Mouse (Mus musculus) heart, embryonic 11.5 days (tissue): ENCODE results near the gene Trim16. TPM values are rescaled to one million over a fixed set of nuclear protein-coding genes. Genes with fewer than 3 reads are reported as not detected.
A peak's percentile ranks its signal among the peaks of the same experiment; 100 is the strongest.

Source experiments
- ATAC-seq: fragments of 200-750 bp; cut with Nextera tagmentation; replicated peaks from 2 replicates; pipeline ENCODE4 v1.8.0; 2017; ENCODE audit warnings: moderate library complexity; ENCODE audit not compliant: insufficient number of reproducible peaks, low FRiP score, low TSS enrichment
- H3K27ac ChIP-seq: fragments of 300-500 bp; sonication (generic); 2 replicates; pipeline ENCODE4 v1.5.1; 2014; ENCODE audit warnings: mild to moderate bottlenecking, low read depth, low read length
- H3K27me3 ChIP-seq: fragments of 300-500 bp; sonication (generic); 2 replicates; pipeline ENCODE4 v1.6.1; 2014; ENCODE audit warnings: mild to moderate bottlenecking, low read length, mixed read lengths; ENCODE audit not compliant: control insufficient read depth, insufficient read depth
- H3K36me3 ChIP-seq: fragments of 300-500 bp; sonication (generic); 2 replicates; pipeline ENCODE4 v1.6.1; 2014; ENCODE audit warnings: mild to moderate bottlenecking, low read length, moderate library complexity, mixed read lengths; ENCODE audit not compliant: control insufficient read depth, insufficient read depth
- H3K4me1 ChIP-seq: fragments of 300-500 bp; sonication (generic); 2 replicates; pipeline ENCODE4 v1.6.1; 2014; ENCODE audit warnings: low read length; ENCODE audit not compliant: control insufficient read depth, insufficient read depth
- H3K4me2 ChIP-seq: fragments of 300-500 bp; sonication (generic); 2 replicates; pipeline ENCODE4 v1.6.1; 2014; ENCODE audit warnings: mild to moderate bottlenecking, moderate library complexity
- H3K4me3 ChIP-seq: fragments of 300-500 bp; sonication (generic); 2 replicates; pipeline ENCODE4 v1.5.1; 2014; ENCODE audit warnings: low read depth, low read length
- H3K9ac ChIP-seq: fragments of 300-500 bp; sonication (generic); 2 replicates; pipeline ENCODE4 v1.6.1; 2014; ENCODE audit warnings: mild to moderate bottlenecking, low read depth, low read length, moderate library complexity
- H3K9me3 ChIP-seq: fragments of 300-500 bp; sonication (generic); replicated peaks from 2 replicates; pipeline ENCODE4 v1.6.1; 2016; ENCODE audit warnings: low read length; ENCODE audit not compliant: control insufficient read depth
- WGBS: fragments of 180-500 bp; shearing (Covaris S2); extraction: QIAGEN DNeasy Blood & Tissue Kit; methylation state at CpG from one replicate; pipeline ENCODE4 v1.1.7; 2014; ENCODE audit not compliant: insufficient replicate concordance; 5-methylcytosine and 5-hydroxymethylcytosine counted together
- polyA plus RNA-seq: library from polyadenylated mRNA; unstranded; fragments of >200 nt; fragmentation: Nextera tagmentation; extraction: Ambion mirVana; gene quantifications from 2 replicates; pipeline ENCODE4 v1.2.1, GENCODE M21; 2014

Trim16 gene
- 3.9 and 5.4 TPM in 2 replicates for polyA plus RNA-seq

DNA sequence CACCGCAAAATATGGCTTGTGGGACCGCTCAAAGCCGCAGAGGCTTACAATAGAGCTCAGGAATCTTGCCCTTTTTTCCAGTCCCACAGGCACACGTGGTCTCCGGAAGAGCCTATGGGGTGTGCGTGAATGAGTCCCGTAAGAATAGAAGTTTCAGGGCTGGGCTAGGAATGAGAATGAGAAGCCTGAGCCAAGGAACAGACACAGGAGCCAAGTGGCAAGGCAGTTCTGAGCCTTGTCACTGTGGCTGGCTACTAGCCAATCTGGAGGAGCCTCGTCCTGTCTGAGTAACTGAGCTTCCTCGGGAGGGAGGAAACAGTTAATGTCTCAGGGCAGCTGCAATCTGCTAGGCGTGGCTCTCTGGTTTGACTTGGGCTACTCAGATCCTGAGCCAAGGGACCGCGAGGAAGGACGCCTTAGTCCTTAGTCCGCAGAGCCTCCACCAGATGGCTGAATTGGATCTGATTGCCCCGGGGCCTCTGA lies at the start of gene Trim16:
Trim16 (plus strand) TSS at position 173 of the 483 bp plus-strand sequence.
- peak within 1 kb of the TSS; percentile 68 for H3K4me2 ChIP-seq
- H3K27ac ChIP-seq, result peak within 1 kb of the TSS; percentile 31
- WGBS, result 12% methylated on average over 15 of the region's 15 CpGs
- no peaks in the 10 kb centered on the region for H3K9me3 ChIP-seq
- no peaks in the 10 kb centered on the region for H3K36me3 ChIP-seq
- H3K4me3 ChIP-seq, result peak within 1 kb of the TSS; percentile 48
- ATAC-seq, result peak; percentile 52
- H3K4me1 ChIP-seq, result peaks cover 10% of the 10 kb centered on the region; the same call in 1 of the 2 replicates
- peak within 1 kb of the TSS; percentile 62 for H3K9ac ChIP-seq
- H3K27me3 ChIP-seq, result no peaks in the 10 kb centered on the region

DNA sequence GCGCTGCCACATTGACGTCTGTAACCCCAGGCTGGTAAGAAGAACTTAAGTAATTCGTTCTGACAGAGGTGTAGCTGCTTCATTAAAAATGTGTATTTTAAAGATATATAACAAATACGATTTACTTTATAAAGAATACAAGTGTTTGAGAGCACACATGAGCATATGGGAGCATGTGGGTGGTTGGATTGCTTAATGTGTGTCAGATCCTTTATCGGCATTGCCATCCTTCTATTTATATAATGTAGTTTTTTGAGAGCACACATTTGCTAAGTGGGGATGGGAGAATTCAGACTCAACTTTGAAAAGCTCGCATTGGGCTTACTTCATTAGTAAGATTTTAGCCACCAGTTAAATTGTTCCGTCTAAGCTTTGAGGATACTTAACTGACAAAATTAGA lies 43.5 kb upstream of the Trim16 start:
- no peak overlapping the region for H3K4me2 ChIP-seq
- H3K27ac ChIP-seq, result no peak overlapping the region
- no peaks in the 10 kb centered on the region for H3K4me1 ChIP-seq
- ATAC-seq, result no peak
- WGBS, result 85% methylated on average over 7 of the region's 7 CpGs
- no peak overlapping the region for H3K4me3 ChIP-seq
- peaks cover 29% of the 10 kb centered on the region for H3K36me3 ChIP-seq
- no peak overlapping the region for H3K9ac ChIP-seq
- peaks cover 28% of the 10 kb centered on the region for H3K9me3 ChIP-seq
- no peaks in the 10 kb centered on the region for H3K27me3 ChIP-seq

GRCm38 (mm10) chr11:62788935-62789616 lies 31.0 kb upstream of the Trim16 start, which contains the start of gene Zfp286:
TSS of gene Zfp286 (minus strand) at chr11:62789462.
- H3K9me3 ChIP-seq, result no peaks in the 10 kb centered on the region
- H3K27me3 ChIP-seq, result no peaks in the 10 kb centered on the region
- peak within 1 kb of the TSS; percentile 76 for H3K4me2 ChIP-seq
- WGBS, result 7% methylated on average over 34 of the region's 34 CpGs
- peak within 1 kb of the TSS; percentile 60 for H3K4me3 ChIP-seq
- peaks cover 2% of the 10 kb centered on the region; the same call in 1 of the 2 replicates for H3K4me1 ChIP-seq
- peak within 1 kb of the TSS; percentile 76 for H3K9ac ChIP-seq
- ATAC-seq, result peak; percentile 79
- peaks cover 6% of the 10 kb centered on the region; the same call in 1 of the 2 replicates for H3K36me3 ChIP-seq
- H3K27ac ChIP-seq, result no peak within 1 kb of the TSS

- no peak for ATAC-seq
- Histone ChIP-seq H3K4me2 (peak overlapping the region; percentile 76), H3K27ac (no peak overlapping the region), H3K9me3 (no peaks in the 10 kb centered on the region), H3K27me3 (no peaks in the 10 kb centered on the region), H3K4me1 (peaks cover 2% of the 10 kb centered on the region; the same call in 1 of the 2 replicates), H3K9ac (peak overlapping the region; percentile 76), H3K36me3 (peaks cover 1% of the 10 kb centered on the region; the same call in 1 of the 2 replicates), H3K4me3 (peak overlapping the region; percentile 60)
- 57% methylated on average over 3 of the region's 3 CpGs for whole genome bisulfite sequencing
Observed at GRCm38 (mm10) chr11:62789617-62789936, 30.5 kb upstream of the Trim16 start.

DNA sequence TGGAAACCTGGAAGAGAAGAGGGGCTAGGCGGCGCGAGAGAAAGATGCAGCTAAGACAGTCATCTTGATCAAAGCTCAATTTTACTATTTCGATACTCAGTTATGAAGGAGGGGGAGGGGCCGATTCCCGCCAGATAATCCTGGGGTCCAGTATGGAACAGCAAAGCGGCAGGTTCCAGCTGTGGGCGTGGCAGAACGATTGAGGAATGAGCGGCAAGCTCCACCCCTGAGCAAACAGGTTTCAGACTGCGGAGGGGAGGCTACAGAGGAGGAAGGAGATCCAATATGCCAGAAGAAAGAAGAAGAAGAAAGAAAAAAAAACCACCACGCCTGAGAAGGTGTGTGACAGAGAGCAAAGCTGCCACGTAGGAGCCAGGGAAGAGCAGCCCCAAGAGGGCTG lies 15.9 kb upstream of the Trim16 start:
- Histone ChIP-seq H3K4me2 (no peak overlapping the region), H3K9me3 (no peaks in the 10 kb centered on the region), H3K9ac (no peak overlapping the region), H3K27ac (no peak overlapping the region), H3K27me3 (no peaks in the 10 kb centered on the region), H3K4me3 (no peak overlapping the region), H3K36me3 (no peaks in the 10 kb centered on the region), H3K4me1 (no peaks in the 10 kb centered on the region)
- ATAC-seq, result no peak
- 45% methylated on average over 13 of the region's 13 CpGs for WGBS

GRCm38 (mm10) chr11:62807965-62808364 lies 12.1 kb upstream of the Trim16 start:
- H3K9ac ChIP-seq, result no peak overlapping the region
- no peaks in the 10 kb centered on the region for H3K9me3 ChIP-seq
- H3K27me3 ChIP-seq, result no peaks in the 10 kb centered on the region
- H3K4me2 ChIP-seq, result no peak overlapping the region
- H3K36me3 ChIP-seq, result no peaks in the 10 kb centered on the region
- H3K4me3 ChIP-seq, result no peak overlapping the region
- no peak overlapping the region for H3K27ac ChIP-seq
- H3K4me1 ChIP-seq, result no peaks in the 10 kb centered on the region
- ATAC-seq, result no peak
- WGBS, result 72% methylated on average over 2 of the region's 2 CpGs

DNA sequence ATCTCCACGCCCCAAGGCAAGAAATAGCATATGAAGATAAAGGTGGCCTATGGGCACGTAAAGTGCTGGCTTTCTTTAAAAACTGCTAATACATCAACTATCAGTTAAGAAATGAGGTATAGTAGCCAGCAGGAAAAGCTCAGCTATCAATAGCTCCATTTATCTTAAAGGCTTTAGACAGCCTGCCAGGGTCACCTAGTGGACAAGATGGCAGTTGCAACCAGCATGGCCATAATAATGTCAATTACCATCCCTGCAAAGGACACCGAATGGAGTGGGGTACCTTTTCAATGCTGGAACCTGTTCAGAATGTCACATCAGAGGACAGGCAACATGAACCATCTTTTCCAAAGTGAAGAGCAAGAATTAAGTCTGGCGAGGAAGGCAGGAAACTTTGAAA lies 10.8 kb upstream of the Trim16 start:
- Histone ChIP-seq H3K9me3 (no peaks in the 10 kb centered on the region), H3K27me3 (no peaks in the 10 kb centered on the region), H3K36me3 (no peaks in the 10 kb centered on the region), H3K4me1 (no peaks in the 10 kb centered on the region), H3K9ac (no peak overlapping the region), H3K4me3 (no peak overlapping the region), H3K27ac (no peak overlapping the region), H3K4me2 (no peak overlapping the region)
- ATAC-seq, result no peak
- 63% methylated on average over 4 of the region's 4 CpGs for WGBS

- Histone ChIP-seq H3K27ac (no peak overlapping the region), H3K4me1 (peaks cover 3% of the 10 kb centered on the region; the same call in 1 of the 2 replicates), H3K9me3 (no peaks in the 10 kb centered on the region), H3K9ac (no peak overlapping the region), H3K4me3 (no peak overlapping the region), H3K27me3 (no peaks in the 10 kb centered on the region), H3K4me2 (no peak overlapping the region), H3K36me3 (no peaks in the 10 kb centered on the region)
- ATAC-seq, result no peak
- WGBS, result 76% methylated on average over 6 of the region's 6 CpGs
Observed at GRCm38 (mm10) chr11:62812268-62812667, 7.8 kb upstream of the Trim16 start.

DNA sequence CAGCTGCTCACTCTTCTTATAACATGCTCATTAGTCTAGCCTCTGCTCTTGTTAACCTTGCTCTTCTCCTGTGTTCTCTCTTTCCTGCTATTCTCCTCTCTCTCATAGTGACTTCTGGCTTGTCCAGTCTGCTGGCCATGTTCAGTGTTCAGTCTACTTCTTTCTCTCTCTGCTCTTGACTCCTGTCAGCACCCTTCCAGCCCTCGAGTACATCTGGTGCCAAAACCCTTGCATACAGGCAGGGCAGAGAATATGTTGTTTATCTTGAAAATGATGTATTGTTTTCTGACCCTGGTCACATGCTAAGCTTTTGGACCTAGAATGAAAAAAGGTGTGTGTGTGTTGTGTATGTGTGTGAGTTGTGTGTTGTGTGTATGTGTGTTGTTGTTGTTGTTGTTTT lies 6.5 kb upstream of the Trim16 start:
- 16% methylated on average over 1 of the region's 1 CpGs for WGBS
- H3K27ac ChIP-seq, result no peak overlapping the region
- peaks cover 3% of the 10 kb centered on the region; the same call in 1 of the 2 replicates for H3K4me1 ChIP-seq
- no peaks in the 10 kb centered on the region for H3K27me3 ChIP-seq
- no peaks in the 10 kb centered on the region for H3K36me3 ChIP-seq
- no peak for ATAC-seq
- no peak overlapping the region for H3K4me2 ChIP-seq
- H3K9me3 ChIP-seq, result no peaks in the 10 kb centered on the region
- no peak overlapping the region for H3K9ac ChIP-seq
- H3K4me3 ChIP-seq, result no peak overlapping the region
